Mouse (Mus musculus): ENCODE measurements around the gene Ahcyl2. TPM values are rescaled to one million over a fixed set of nuclear protein-coding genes. Genes with fewer than 3 reads are reported as not detected.

The Ahcyl2 gene
- polyA plus RNA-seq, 1 experiment from 2014 or later = 74.7 TPM

GRCm38 (mm10) chr6:29913673-29914072 is 145.9 kb downstream of the Ahcyl2 start:
- H3K9ac ChIP-seq (ENCODE audit: low read depth, low read length) = no peak overlapping the region
- no peak for ATAC-seq
- 32% methylated on average over 1 of the region's 1 CpGs for WGBS
- H3K27ac ChIP-seq (ENCODE audit: low read depth, low read length) = no peak overlapping the region
- H3K36me3 ChIP-seq (ENCODE audit: control insufficient read depth, insufficient read depth) = peaks cover 28% of the 10 kb centered on the region
- peaks cover 5% of the 10 kb centered on the region; the same call in 1 of the 2 replicates for H3K27me3 ChIP-seq (replicated peaks; ENCODE audit: control insufficient read depth, insufficient read depth, low read length)
- H3K4me3 ChIP-seq (ENCODE audit: low read depth, low read length) = no peak overlapping the region
- no peaks in the 10 kb centered on the region for H3K4me1 ChIP-seq (replicated peaks; ENCODE audit: control insufficient read depth, insufficient read depth, low read length)
- H3K9me3 ChIP-seq (ENCODE audit: control insufficient read depth) = no peaks in the 10 kb centered on the region
- no peak overlapping the region for H3K4me2 ChIP-seq (replicated peaks; ENCODE audit: low read depth)
- peak; percentile 41 for TF ChIP-seq CTCF (IDR thresholded peaks at IDR 0.05; ENCODE audit: low read depth)

- ATAC-seq = no peak
- H3K9me3 ChIP-seq (ENCODE audit: control insufficient read depth) = no peaks in the 10 kb centered on the region
- H3K4me3 ChIP-seq (ENCODE audit: low read depth, low read length) = no peak overlapping the region
- no peaks in the 10 kb centered on the region for H3K4me1 ChIP-seq (replicated peaks; ENCODE audit: control insufficient read depth, insufficient read depth, low read length)
- peaks cover 10% of the 10 kb centered on the region; the same call in 1 of the 2 replicates for H3K27me3 ChIP-seq (replicated peaks; ENCODE audit: control insufficient read depth, insufficient read depth, low read length)
- TF ChIP-seq CTCF (IDR thresholded peaks at IDR 0.05; ENCODE audit: low read depth) = no peak
- H3K4me2 ChIP-seq (replicated peaks; ENCODE audit: low read depth) = no peak overlapping the region
- H3K36me3 ChIP-seq (ENCODE audit: control insufficient read depth, insufficient read depth) = peaks cover 24% of the 10 kb centered on the region
- no peak overlapping the region for H3K27ac ChIP-seq (ENCODE audit: low read depth, low read length)
- H3K9ac ChIP-seq (ENCODE audit: low read depth, low read length) = no peak overlapping the region
Measured at GRCm38 (mm10) chr6:29914136-29914535, 146.3 kb downstream of the Ahcyl2 start.

GRCm38 (mm10) chr6:29915836-29916235 is 148.0 kb downstream of the Ahcyl2 start:
- no peak overlapping the region for H3K27ac ChIP-seq (ENCODE audit: low read depth, low read length)
- H3K9me3 ChIP-seq (ENCODE audit: control insufficient read depth) = no peaks in the 10 kb centered on the region
- ATAC-seq = no peak
- peaks cover 7% of the 10 kb centered on the region; the same call in 1 of the 2 replicates for H3K36me3 ChIP-seq (ENCODE audit: control insufficient read depth, insufficient read depth)
- H3K27me3 ChIP-seq (replicated peaks; ENCODE audit: control insufficient read depth, insufficient read depth, low read length) = peaks cover 11% of the 10 kb centered on the region; the same call in 1 of the 2 replicates
- peak overlapping the region; percentile 98; the same call in 1 of the 2 replicates for H3K4me2 ChIP-seq (replicated peaks; ENCODE audit: low read depth)
- no peak overlapping the region for H3K4me3 ChIP-seq (ENCODE audit: low read depth, low read length)
- 39% methylated on average over 9 of the region's 9 CpGs for WGBS
- H3K9ac ChIP-seq (ENCODE audit: low read depth, low read length) = no peak overlapping the region
- no peak for TF ChIP-seq CTCF (IDR thresholded peaks at IDR 0.05; ENCODE audit: low read depth)
- no peaks in the 10 kb centered on the region for H3K4me1 ChIP-seq (replicated peaks; ENCODE audit: control insufficient read depth, insufficient read depth, low read length)

- ATAC-seq = peak; percentile 94
- no peaks in the 10 kb centered on the region; the same call in 1 of the 2 replicates for H3K36me3 ChIP-seq (ENCODE audit: control insufficient read depth, insufficient read depth)
- no peak for TF ChIP-seq CTCF (IDR thresholded peaks at IDR 0.05; ENCODE audit: low read depth)
- no peak within 1 kb of the TSS for H3K27ac ChIP-seq (ENCODE audit: low read depth, low read length)
- no peaks in the 10 kb centered on the region for H3K4me1 ChIP-seq (replicated peaks; ENCODE audit: control insufficient read depth, insufficient read depth, low read length)
- H3K4me2 ChIP-seq (replicated peaks; ENCODE audit: low read depth) = peak within 1 kb of the TSS; percentile 98
- no peaks in the 10 kb centered on the region for H3K9me3 ChIP-seq (ENCODE audit: control insufficient read depth)
- H3K27me3 ChIP-seq (replicated peaks; ENCODE audit: control insufficient read depth, insufficient read depth, low read length) = peaks cover 11% of the 10 kb centered on the region; the same call in 1 of the 2 replicates
- under 1% methylated on average over 67 of the region's 67 CpGs for WGBS
- H3K9ac ChIP-seq (ENCODE audit: low read depth, low read length) = peak within 1 kb of the TSS; percentile 52
- H3K4me3 ChIP-seq (ENCODE audit: low read depth, low read length) = peak within 1 kb of the TSS; percentile 77
Measured at GRCm38 (mm10) chr6:29916530-29917382, 148.9 kb downstream of the Ahcyl2 start, which contains the start of gene Strip2. Gene Strip2 (plus strand): TSS chr6:29917012.

- under 1% methylated on average over 21 of the region's 21 CpGs for WGBS
- H3K9ac ChIP-seq (ENCODE audit: low read depth, low read length) = peak overlapping the region; percentile 52
- H3K27me3 ChIP-seq (replicated peaks; ENCODE audit: control insufficient read depth, insufficient read depth, low read length) = peaks cover 11% of the 10 kb centered on the region; the same call in 1 of the 2 replicates
- no peaks in the 10 kb centered on the region for H3K4me1 ChIP-seq (replicated peaks; ENCODE audit: control insufficient read depth, insufficient read depth, low read length)
- ATAC-seq = peak; percentile 37
- peak overlapping the region; percentile 77 for H3K4me3 ChIP-seq (ENCODE audit: low read depth, low read length)
- H3K27ac ChIP-seq (ENCODE audit: low read depth, low read length) = no peak overlapping the region
- H3K9me3 ChIP-seq (ENCODE audit: control insufficient read depth) = no peaks in the 10 kb centered on the region
- TF ChIP-seq CTCF (IDR thresholded peaks at IDR 0.05; ENCODE audit: low read depth) = no peak; the same call in 1 of the 2 replicates
- H3K36me3 ChIP-seq (ENCODE audit: control insufficient read depth, insufficient read depth) = no peaks in the 10 kb centered on the region; the same call in 1 of the 2 replicates
- peak overlapping the region; percentile 98 for H3K4me2 ChIP-seq (replicated peaks; ENCODE audit: low read depth)
Measured at GRCm38 (mm10) chr6:29917383-29917720, 149.5 kb downstream of the Ahcyl2 start.

GRCm38 (mm10) chr6:29917947-29918346 is 150.1 kb downstream of the Ahcyl2 start:
- H3K4me3 ChIP-seq (ENCODE audit: low read depth, low read length) = peak overlapping the region; percentile 77
- no peak overlapping the region for H3K9ac ChIP-seq (ENCODE audit: low read depth, low read length)
- H3K9me3 ChIP-seq (ENCODE audit: control insufficient read depth) = no peaks in the 10 kb centered on the region
- H3K27ac ChIP-seq (ENCODE audit: low read depth, low read length) = no peak overlapping the region
- peaks cover 11% of the 10 kb centered on the region; the same call in 1 of the 2 replicates for H3K27me3 ChIP-seq (replicated peaks; ENCODE audit: control insufficient read depth, insufficient read depth, low read length)
- H3K4me2 ChIP-seq (replicated peaks; ENCODE audit: low read depth) = no peak overlapping the region
- WGBS = 54% methylated on average over 4 of the region's 4 CpGs
- H3K36me3 ChIP-seq (ENCODE audit: control insufficient read depth, insufficient read depth) = no peaks in the 10 kb centered on the region
- no peak for ATAC-seq
- no peak for TF ChIP-seq CTCF (IDR thresholded peaks at IDR 0.05; ENCODE audit: low read depth)
- H3K4me1 ChIP-seq (replicated peaks; ENCODE audit: control insufficient read depth, insufficient read depth, low read length) = no peaks in the 10 kb centered on the region
